Mouse (Mus musculus): ENCODE data around the gene Kcnh1. TPM values are rescaled to one million over a fixed set of nuclear protein-coding genes. Genes with fewer than 3 reads are reported as not detected.

Kcnh1 gene
- total and polyA plus RNA-seq, 3 experiments: not detected

- TF ChIP-seq CHD1 (IDR thresholded peaks at IDR 0.05; ENCODE audit: low read depth, low read length) (no peak), ELF1 (IDR thresholded peaks at IDR 0.05; ENCODE audit: low read depth, low read length) (no peak), IRF4 (IDR thresholded peaks at IDR 0.05; ENCODE audit: low read depth, low read length) (no peak), POLR2A (IDR thresholded peaks at IDR 0.05; ENCODE audit: low read depth, low read length) (no peak), NELFE (IDR thresholded peaks at IDR 0.05; ENCODE audit: low read depth, low read length) (no peak)
- Histone ChIP-seq H3K79me2 (replicated peaks; ENCODE audit: control insufficient read depth, extremely low read depth, insufficient read depth, poor library complexity, severe bottlenecking) (no peaks in the 10 kb centered on the region), H3K9ac (ENCODE audit: insufficient read depth, low read depth) (no peak overlapping the region), H3K27me3 (replicated peaks) (peaks cover 81% of the 10 kb centered on the region), H3K36me3 (replicated peaks in 1 of 2; ENCODE audit: control insufficient read depth in 1 of 2, insufficient read depth in 1 of 2, low read length in 1 of 2) (no peaks in the 10 kb centered on the region), H3K27ac (ENCODE audit: insufficient read depth, low read depth) (no peak overlapping the region), H3K4me2 (ENCODE audit: insufficient read depth, low read depth, poor library complexity, severe bottlenecking) (no peak overlapping the region), H3K4me3 (replicated peaks in 1 of 3; ENCODE audit: low read depth in 2 of 3, low read length in 2 of 3, poor library complexity in 1 of 3) (no peak overlapping the region), H3K9me3 (replicated peaks; ENCODE audit: low read length) (no peaks in the 10 kb centered on the region), H3K4me1 (ENCODE audit: control insufficient read depth in 1 of 2, insufficient read depth in 2 of 2) (no peaks in the 10 kb centered on the region)
- no peak for DNase-seq (ENCODE audit: extremely low read depth)
- in situ Hi-C loops (cut with MboI; ENCODE audit: low pct_ligation_motif_present, low pct_unique_long_range_greater_than_20kb, low sequenced_read_pairs): no loop called here
- dilution Hi-C loops (cut with MboI; ENCODE audit: extremely low pct_ligation_motif_present, extremely low pct_unique_long_range_greater_than_20kb, low sequenced_read_pairs): no loop called here
Measured at GRCm38 (mm10) chr1:192295902-192296301, 105.3 kb downstream of the Kcnh1 start.

GRCm38 (mm10) chr1:192297481-192298128 is 107.0 kb downstream of the Kcnh1 start:
- Histone ChIP-seq H3K27ac (ENCODE audit: insufficient read depth, low read depth) (no peak overlapping the region), H3K27me3 (replicated peaks) (peaks cover 81% of the 10 kb centered on the region), H3K36me3 (replicated peaks in 1 of 2; ENCODE audit: control insufficient read depth in 1 of 2, insufficient read depth in 1 of 2, low read length in 1 of 2) (no peaks in the 10 kb centered on the region), H3K9me3 (replicated peaks; ENCODE audit: low read length) (no peaks in the 10 kb centered on the region), H3K79me2 (replicated peaks; ENCODE audit: control insufficient read depth, extremely low read depth, insufficient read depth, poor library complexity, severe bottlenecking) (no peaks in the 10 kb centered on the region), H3K4me2 (ENCODE audit: insufficient read depth, low read depth, poor library complexity, severe bottlenecking) (no peak overlapping the region), H3K4me1 (ENCODE audit: control insufficient read depth in 1 of 2, insufficient read depth in 2 of 2) (no peaks in the 10 kb centered on the region), H3K4me3 (replicated peaks in 1 of 3; ENCODE audit: low read depth in 2 of 3, low read length in 2 of 3, poor library complexity in 1 of 3) (no peak overlapping the region), H3K9ac (ENCODE audit: insufficient read depth, low read depth) (no peak overlapping the region)
- DNase-seq (ENCODE audit: extremely low read depth): no peak
- TF ChIP-seq SMC3 (IDR thresholded peaks at IDR 0.05; ENCODE audit: low read depth, low read length) (no peak), POLR2A (IDR thresholded peaks at IDR 0.05; ENCODE audit: low read depth, low read length) (no peak), MYC (IDR thresholded peaks at IDR 0.05; ENCODE audit: low read depth, low read length) (no peak), TCF12 (IDR thresholded peaks at IDR 0.05; ENCODE audit: low read depth, low read length) (no peak), NELFE (IDR thresholded peaks at IDR 0.05; ENCODE audit: low read depth, low read length) (no peak), RAD21 (IDR thresholded peaks at IDR 0.05; ENCODE audit: low read depth, low read length) (no peak), HCFC1 (IDR thresholded peaks at IDR 0.05; ENCODE audit: low read depth, low read length) (no peak), MEF2A (IDR thresholded peaks at IDR 0.05; ENCODE audit: borderline replicate concordance, low read depth, low read length) (no peak), IRF4 (IDR thresholded peaks at IDR 0.05; ENCODE audit: low read depth, low read length) (no peak), NRF1 (IDR thresholded peaks at IDR 0.05; ENCODE audit: low read depth, low read length) (no peak)
- dilution Hi-C loops (cut with MboI; ENCODE audit: extremely low pct_ligation_motif_present, extremely low pct_unique_long_range_greater_than_20kb, low sequenced_read_pairs) (no loop called here), in situ Hi-C loops (cut with MboI; ENCODE audit: low pct_ligation_motif_present, low pct_unique_long_range_greater_than_20kb, low sequenced_read_pairs) (no loop called here)

- Histone ChIP-seq H3K27me3 (replicated peaks) (peaks cover 75% of the 10 kb centered on the region), H3K9ac (ENCODE audit: insufficient read depth, low read depth) (no peak overlapping the region), H3K27ac (ENCODE audit: insufficient read depth, low read depth) (no peak overlapping the region), H3K4me3 (replicated peaks in 1 of 3; ENCODE audit: low read depth in 2 of 3, low read length in 2 of 3, poor library complexity in 1 of 3) (no peak overlapping the region), H3K9me3 (replicated peaks; ENCODE audit: low read length) (no peaks in the 10 kb centered on the region), H3K36me3 (replicated peaks in 1 of 2; ENCODE audit: control insufficient read depth in 1 of 2, insufficient read depth in 1 of 2, low read length in 1 of 2) (no peaks in the 10 kb centered on the region), H3K4me2 (ENCODE audit: insufficient read depth, low read depth, poor library complexity, severe bottlenecking) (no peak overlapping the region), H3K79me2 (replicated peaks; ENCODE audit: control insufficient read depth, extremely low read depth, insufficient read depth, poor library complexity, severe bottlenecking) (no peaks in the 10 kb centered on the region), H3K4me1 (ENCODE audit: control insufficient read depth in 1 of 2, insufficient read depth in 2 of 2) (no peaks in the 10 kb centered on the region)
- dilution Hi-C loops (cut with MboI; ENCODE audit: extremely low pct_ligation_motif_present, extremely low pct_unique_long_range_greater_than_20kb, low sequenced_read_pairs): no loop called here
- TF ChIP-seq IRF4 (IDR thresholded peaks at IDR 0.05; ENCODE audit: low read depth, low read length) (no peak), ZNF384 (IDR thresholded peaks at IDR 0.05; ENCODE audit: low read depth, low read length) (no peak), HCFC1 (IDR thresholded peaks at IDR 0.05; ENCODE audit: low read depth, low read length) (no peak), KAT2A (IDR thresholded peaks at IDR 0.05; ENCODE audit: insufficient replicate concordance, low read length) (no peak), USF2 (conservative IDR thresholded peaks at IDR 0.05; ENCODE audit: low read depth, low read length) (no peak), TCF12 (IDR thresholded peaks at IDR 0.05; ENCODE audit: low read depth, low read length) (no peak), ETS1 (conservative IDR thresholded peaks at IDR 0.05; ENCODE audit: low read depth, low read length) (no peak), EP300 (IDR thresholded peaks at IDR 0.05; ENCODE audit: low read length) (no peak), MAZ (IDR thresholded peaks at IDR 0.05; ENCODE audit: low read depth, low read length) (no peak), SMC3 (IDR thresholded peaks at IDR 0.05; ENCODE audit: low read depth, low read length) (no peak), MAX (IDR thresholded peaks at IDR 0.05; ENCODE audit: low read length) (no peak), RCOR1 (conservative IDR thresholded peaks at IDR 0.05; ENCODE audit: low read depth, low read length) (no peak), UBTF (IDR thresholded peaks at IDR 0.05; ENCODE audit: low read depth, low read length) (no peak), ZMIZ1 (IDR thresholded peaks at IDR 0.05; ENCODE audit: low read depth, low read length) (no peak)
- no peak for DNase-seq (ENCODE audit: extremely low read depth)
- in situ Hi-C loops (cut with MboI; ENCODE audit: low pct_ligation_motif_present, low pct_unique_long_range_greater_than_20kb, low sequenced_read_pairs): no loop called here
Measured at GRCm38 (mm10) chr1:192300417-192300816, 109.8 kb downstream of the Kcnh1 start.

Measured in CH12.LX (cell line).